Mouse (Mus musculus) heart, postnatal 0 days (tissue): ENCODE data around the gene Fam171b.

Source experiments
- CTCF ChIP-seq: IDR thresholded peaks from 2 replicates; pipeline ENCODE4 v1.5.1; 2016; ENCODE audit warnings: antibody characterized with exemption, control low read depth, low read depth
- EP300 ChIP-seq: IDR thresholded peaks from 2 replicates; pipeline ENCODE4 v1.6.1; 2016; ENCODE audit warnings: antibody characterized with exemption, low read depth

- TF ChIP-seq CTCF (peak; percentile 89), EP300 (no peak)
These were observed 41.2 kb upstream of the Fam171b start for GRCm38 (mm10) chr2:83771155-83771812.
